Mouse (Mus musculus) CH12.LX (cell line): ENCODE data around the gene Drp2. TPM values are rescaled to one million over a fixed set of nuclear protein-coding genes. Genes with fewer than 3 reads are reported as not detected.

Experiments used
- DNase-seq: peaks from one replicate; pipeline ENCODE4 v3.0.0-alpha.2; 2013; ENCODE audit errors: extremely low read depth
- H3K27ac ChIP-seq: 2 replicates; pipeline ENCODE4 v1.5.1; 2012; ENCODE audit warnings: low read depth, mild to moderate bottlenecking, control low read depth, moderate library complexity; ENCODE audit not compliant: insufficient read depth
- H3K27me3 ChIP-seq: replicated peaks from 2 replicates; pipeline ENCODE3; 2012; ENCODE audit warnings: inconsistent platforms
- H3K36me3 ChIP-seq, 2 experiments: replicated peaks in 1 of 2; 2 replicates each; pipeline versions ENCODE3 to v1.6.1; 2012; ENCODE audit warnings: inconsistent platforms in 1 of 2, low read length in 1 of 2, mild to moderate bottlenecking in 1 of 2, mixed read lengths in 1 of 2, moderate library complexity in 1 of 2; ENCODE audit not compliant: control insufficient read depth in 1 of 2, insufficient read depth in 1 of 2
- H3K4me1 ChIP-seq, 2 experiments: 2 replicates each; pipeline ENCODE4 v1.6.1; 2012; ENCODE audit warnings: inconsistent platforms in 1 of 2, moderate library complexity in 1 of 2; ENCODE audit not compliant: insufficient read depth in 2 of 2, control insufficient read depth in 1 of 2
- H3K4me2 ChIP-seq: 2 replicates; pipeline ENCODE4 v1.6.1; 2012; ENCODE audit warnings: low read depth, mild to moderate bottlenecking, control low read depth; ENCODE audit not compliant: poor library complexity, insufficient read depth, severe bottlenecking
- H3K4me3 ChIP-seq, 3 experiments: fragments of 150-350 bp in 1 of 3; sonication (generic) in 1 of 3; replicated peaks in 1 of 3; 2 replicates each; pipeline versions ENCODE3 to v1.5.1; 2011 to 2012; ENCODE audit warnings: low read depth in 2 of 3, low read length in 2 of 3, mild to moderate bottlenecking in 2 of 3, moderate library complexity in 2 of 3, control low read depth in 1 of 3, improper control_type of control experiment in 1 of 3, inconsistent platforms in 1 of 3, mixed read lengths in 1 of 3; ENCODE audit not compliant: poor library complexity in 1 of 3
- H3K79me2 ChIP-seq: replicated peaks from 2 replicates; pipeline ENCODE4 v1.6.1; 2012; ENCODE audit warnings: mild to moderate bottlenecking, moderate library complexity; ENCODE audit not compliant: control insufficient read depth, poor library complexity, insufficient read depth, severe bottlenecking; ENCODE audit errors: extremely low read depth
- H3K9ac ChIP-seq: 2 replicates; pipeline ENCODE4 v1.6.1; 2012; ENCODE audit warnings: low read depth, mild to moderate bottlenecking, control low read depth, moderate library complexity; ENCODE audit not compliant: insufficient read depth
- H3K9me3 ChIP-seq: replicated peaks from 2 replicates; pipeline ENCODE3; 2012; ENCODE audit warnings: low read length, inconsistent platforms, mixed read lengths
- BHLHE40 ChIP-seq: IDR thresholded peaks from 2 replicates; pipeline ENCODE4 v1.6.1; 2011; ENCODE audit warnings: mild to moderate bottlenecking, low read depth, low read length, improper control_type of control experiment
- CHD2 ChIP-seq: IDR thresholded peaks from 2 replicates; pipeline ENCODE4 v1.6.1; 2011; ENCODE audit warnings: low read length, improper control_type of control experiment
- E2F4 ChIP-seq: IDR thresholded peaks from 2 replicates; pipeline ENCODE4 v1.6.1; 2011; ENCODE audit warnings: low read depth, low read length, improper control_type of control experiment; ENCODE audit not compliant: insufficient replicate concordance
- EP300 ChIP-seq: IDR thresholded peaks from 2 replicates; pipeline ENCODE4 v1.6.1; 2011; ENCODE audit warnings: low read length, improper control_type of control experiment
- ETS1 ChIP-seq: conservative IDR thresholded peaks from 2 replicates; pipeline ENCODE4 v1.6.1; 2012; ENCODE audit warnings: low read depth, mild to moderate bottlenecking, inconsistent platforms, low read length, improper control_type of control experiment, moderate library complexity
- MAFK ChIP-seq: IDR thresholded peaks from 2 replicates; pipeline ENCODE4 v1.6.1; 2011; ENCODE audit warnings: low read length, improper control_type of control experiment; ENCODE audit not compliant: insufficient replicate concordance
- MAZ ChIP-seq: IDR thresholded peaks from 2 replicates; pipeline ENCODE4 v1.6.1; 2012; ENCODE audit warnings: low read depth, mild to moderate bottlenecking, inconsistent platforms, low read length, improper control_type of control experiment, moderate library complexity
- MXI1 ChIP-seq: IDR thresholded peaks from 2 replicates; pipeline ENCODE4 v1.6.1; 2011; ENCODE audit warnings: mild to moderate bottlenecking, low read depth, low read length, improper control_type of control experiment
- MYC ChIP-seq: IDR thresholded peaks from 2 replicates; pipeline ENCODE4 v1.6.1; 2011; ENCODE audit warnings: low read depth, mild to moderate bottlenecking, improper control_type of control experiment, low read length
- NELFE ChIP-seq: IDR thresholded peaks from 2 replicates; pipeline ENCODE4 v1.6.1; 2011; ENCODE audit warnings: low read depth, low read length, improper control_type of control experiment
- POLR2AphosphoS2 ChIP-seq: IDR thresholded peaks from 2 replicates; pipeline ENCODE4 v1.6.1; 2011; ENCODE audit warnings: low read depth, low read length, improper control_type of control experiment
- SMC3 ChIP-seq: IDR thresholded peaks from 2 replicates; pipeline ENCODE4 v1.6.1; 2011; ENCODE audit warnings: low read depth, low read length, improper control_type of control experiment
- TBP ChIP-seq: conservative IDR thresholded peaks from 2 replicates; pipeline ENCODE4 v1.6.1; 2011; ENCODE audit warnings: low read depth, low read length, improper control_type of control experiment
- UBTF ChIP-seq: IDR thresholded peaks from 2 replicates; pipeline ENCODE4 v1.6.1; 2012; ENCODE audit warnings: low read depth, mild to moderate bottlenecking, inconsistent platforms, low read length, improper control_type of control experiment, moderate library complexity
- USF1 ChIP-seq: IDR thresholded peaks from 2 replicates; pipeline ENCODE4 v1.6.1; 2014; ENCODE audit warnings: low read depth, mild to moderate bottlenecking, inconsistent platforms, low read length, improper control_type of control experiment
- ZMIZ1 ChIP-seq: IDR thresholded peaks from 2 replicates; pipeline ENCODE4 v1.6.1; 2012; ENCODE audit warnings: low read depth, mild to moderate bottlenecking, inconsistent platforms, low read length, improper control_type of control experiment
- dilution Hi-C: fragments of 300-500 bp; cut with MboI; formaldehyde crosslinking; loops from 2 replicates; pipeline ENCODE4 v1.14.3; 2020; ENCODE audit warnings: low sequenced_read_pairs; ENCODE audit not compliant: extremely low pct_unique_long_range_greater_than_20kb, extremely low pct_ligation_motif_present
- in situ Hi-C: fragments of 300-500 bp; cut with MboI; formaldehyde crosslinking; loops from 3 replicates; pipeline ENCODE4 v1.14.3; 2019; ENCODE audit warnings: low sequenced_read_pairs, low pct_ligation_motif_present, low pct_unique_long_range_greater_than_20kb, mixed read lengths
- polyA plus RNA-seq: library from polyadenylated mRNA; unstranded; fragments of >175 nt; gene quantifications from 2 replicates; pipeline ENCODE4 v1.2.1, GENCODE M21; 2012; ENCODE audit warnings: low read depth; ENCODE audit not compliant: insufficient read length
- total RNA-seq, 2 experiments: library from RNA; depleted of rRNA; stranded (reverse); fragments of 300-350 nt in 1 of 2; fragments of >200 nt in 1 of 2; gene quantifications; 2 replicates each; pipeline ENCODE4 v1.2.3; 2012 to 2014

Drp2 gene
- total and polyA plus RNA-seq, 3 experiments, result 0.13 to 0.59 (median 0.19) TPM

- TF ChIP-seq SMC3, result no peak
- TF ChIP-seq E2F4, result no peak
- TF ChIP-seq, all 38 proteins: peak for 0
- Histone ChIP-seq H3K36me3 (no peaks in the 10 kb centered on the region), H3K79me2 (no peaks in the 10 kb centered on the region), H3K27ac (no peak overlapping the region), H3K4me1 (peaks cover 5 to 12% of the 10 kb centered on the region in 2 experiments; a peak in 3 of 4 replicates), H3K4me2 (no peak overlapping the region), H3K9me3 (no peaks in the 10 kb centered on the region), H3K27me3 (no peaks in the 10 kb centered on the region), H3K9ac (no peak overlapping the region), H3K4me3 (no peak overlapping the region)
- in situ Hi-C loops, result no loop called here
- dilution Hi-C loops, result no loop called here
- no peak for DNase-seq
These were observed 23.0 kb downstream of the Drp2 start for GRCm38 (mm10) chrX:134427307-134427706.

DNA sequence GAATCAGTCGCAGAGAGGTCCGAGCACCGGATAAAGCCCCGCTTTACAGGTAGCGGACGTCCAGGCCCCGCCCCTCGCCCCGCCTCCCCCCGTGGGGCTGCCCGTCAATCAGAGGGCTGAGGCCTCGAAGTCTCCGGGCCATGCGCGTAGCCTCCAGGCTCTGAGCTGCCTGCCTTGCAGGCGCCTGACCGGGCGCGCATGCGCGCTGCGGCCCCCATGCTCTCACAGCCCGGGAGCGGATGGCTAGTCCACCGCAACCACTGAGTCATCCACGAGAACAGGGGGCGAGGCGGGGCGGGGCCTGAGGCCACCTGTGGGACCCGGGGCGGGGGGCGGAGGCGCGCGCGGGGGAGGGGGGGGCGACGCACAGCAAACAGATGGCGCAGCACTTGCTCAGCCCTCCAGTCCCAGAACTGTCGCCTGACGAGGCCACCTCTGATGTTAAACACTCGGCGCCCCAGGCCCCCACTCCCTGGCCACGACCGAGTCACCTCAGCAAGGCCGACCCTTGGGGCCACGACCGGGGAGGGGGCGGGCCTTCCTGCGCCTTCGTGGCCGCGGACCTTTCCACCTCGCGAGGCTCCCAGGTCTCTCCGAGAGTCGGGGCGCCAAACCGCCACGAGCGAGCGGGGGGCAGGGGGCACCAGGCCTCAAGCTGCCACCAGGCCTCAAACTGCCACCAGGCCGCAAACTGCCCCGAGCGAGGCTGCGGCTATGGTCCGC, 70.8 kb downstream of the Drp2 start:
- H3K4me2 ChIP-seq, result no peak overlapping the region
- H3K27ac ChIP-seq, result no peak overlapping the region
- H3K4me1 ChIP-seq, result no peaks in the 10 kb centered on the region
- H3K9ac ChIP-seq, result no peak overlapping the region
- no peaks in the 10 kb centered on the region for H3K27me3 ChIP-seq
- DNase-seq, result no peak
- TF ChIP-seq EP300 (no peak), UBTF (no peak), ETS1 (no peak), MAFK (no peak), TBP (no peak), MXI1 (no peak), POLR2AphosphoS2 (no peak), ZMIZ1 (no peak), SMC3 (no peak), CHD2 (no peak), USF1 (no peak), BHLHE40 (no peak), MYC (no peak), MAZ (no peak), NELFE (no peak)
- in situ Hi-C loops (no loop called here), dilution Hi-C loops (no loop called here)
- H3K36me3 ChIP-seq, result no peaks in the 10 kb centered on the region
- H3K4me3 ChIP-seq, result no peak overlapping the region
- no peaks in the 10 kb centered on the region for H3K79me2 ChIP-seq
- peaks cover 7% of the 10 kb centered on the region for H3K9me3 ChIP-seq
